Mouse (Mus musculus) intestine, embryonic 15.5 days (tissue): ENCODE results near the gene Gatad2b. TPM values are rescaled to one million over a fixed set of nuclear protein-coding genes. Genes with fewer than 3 reads are reported as not detected.

Experiments used
- polyA plus RNA-seq: library from polyadenylated mRNA; unstranded; fragments of >200 nt; fragmentation: Nextera tagmentation; extraction: Ambion mirVana; gene quantifications from 2 replicates; pipeline ENCODE4 v1.2.1, GENCODE M21; 2015

The Gatad2b gene
- polyA plus RNA-seq, 1 experiment from 2014 or later, result 9.0 TPM

Other genes starting within 250 kb of the Gatad2b start
- gene 4933434E20Rik, start 241.5 kb upstream of the Gatad2b start, polyA plus RNA-seq, result 188 TPM in 2 replicates
- gene Ubap2l, start 240.6 kb upstream of the Gatad2b start, polyA plus RNA-seq, result 141 and 164 TPM in 2 replicates
- 562 and 582 TPM in 2 replicates for gene Tpm3, start 220.5 kb upstream of the Gatad2b start, polyA plus RNA-seq
- gene Nup210l, start 189.0 kb upstream of the Gatad2b start, polyA plus RNA-seq, result 0.25 and 0.33 TPM in 2 replicates
- 1,458 and 1,499 TPM in 2 replicates for gene Rps27, start 79.5 kb upstream of the Gatad2b start, polyA plus RNA-seq
- 23.1 and 23.5 TPM in 2 replicates for gene Rab13, start 79.5 kb upstream of the Gatad2b start, polyA plus RNA-seq
- gene Jtb, start 61.6 kb upstream of the Gatad2b start, polyA plus RNA-seq, result 111 and 113 TPM in 2 replicates
- 10.7 and 14.5 TPM in 2 replicates for gene Creb3l4, start 49.7 kb upstream of the Gatad2b start, polyA plus RNA-seq
- gene Slc39a1, start 45.0 kb upstream of the Gatad2b start, polyA plus RNA-seq, result 114 and 119 TPM in 2 replicates
- 18.6 and 19.0 TPM in 2 replicates for gene Crtc2, start 39.0 kb upstream of the Gatad2b start, polyA plus RNA-seq
- gene Dennd4b, start 28.0 kb upstream of the Gatad2b start, polyA plus RNA-seq, result 2.3 and 3.9 TPM in 2 replicates
- gene Slc27a3, start 96.8 kb downstream of the Gatad2b start, polyA plus RNA-seq, result 10.6 and 12.4 TPM in 2 replicates
- gene Ints3, start 140.4 kb downstream of the Gatad2b start, polyA plus RNA-seq, result 28.6 and 29.8 TPM in 2 replicates
- 5.7 and 6.2 TPM in 2 replicates for gene Npr1, start 172.7 kb downstream of the Gatad2b start, polyA plus RNA-seq
- 146 and 157 TPM in 2 replicates for gene Ilf2, start 182.9 kb downstream of the Gatad2b start, polyA plus RNA-seq
- gene Snapin, start 197.9 kb downstream of the Gatad2b start, polyA plus RNA-seq, result 69.8 and 74.0 TPM in 2 replicates
- 117 and 125 TPM in 2 replicates for gene Chtop, start 216.3 kb downstream of the Gatad2b start, polyA plus RNA-seq
- 82.3 and 109 TPM in 2 replicates for gene S100a1, start 221.2 kb downstream of the Gatad2b start, polyA plus RNA-seq
- 35.6 and 36.3 TPM in 2 replicates for gene S100a13, start 221.3 kb downstream of the Gatad2b start, polyA plus RNA-seq
- 6.3 and 8.5 TPM in 2 replicates for gene S100a14, start 233.7 kb downstream of the Gatad2b start, polyA plus RNA-seq
- gene S100a16, start 244.1 kb downstream of the Gatad2b start, polyA plus RNA-seq, result 109 and 122 TPM in 2 replicates